Mouse (Mus musculus): ENCODE data around the gene Podxl2.

The Podxl2 gene

GRCm38 (mm10) chr6:88886417-88886967 is 11.6 kb upstream of the Podxl2 start:
- no peak for DNase-seq (ENCODE audit: low spot score)

DNA sequence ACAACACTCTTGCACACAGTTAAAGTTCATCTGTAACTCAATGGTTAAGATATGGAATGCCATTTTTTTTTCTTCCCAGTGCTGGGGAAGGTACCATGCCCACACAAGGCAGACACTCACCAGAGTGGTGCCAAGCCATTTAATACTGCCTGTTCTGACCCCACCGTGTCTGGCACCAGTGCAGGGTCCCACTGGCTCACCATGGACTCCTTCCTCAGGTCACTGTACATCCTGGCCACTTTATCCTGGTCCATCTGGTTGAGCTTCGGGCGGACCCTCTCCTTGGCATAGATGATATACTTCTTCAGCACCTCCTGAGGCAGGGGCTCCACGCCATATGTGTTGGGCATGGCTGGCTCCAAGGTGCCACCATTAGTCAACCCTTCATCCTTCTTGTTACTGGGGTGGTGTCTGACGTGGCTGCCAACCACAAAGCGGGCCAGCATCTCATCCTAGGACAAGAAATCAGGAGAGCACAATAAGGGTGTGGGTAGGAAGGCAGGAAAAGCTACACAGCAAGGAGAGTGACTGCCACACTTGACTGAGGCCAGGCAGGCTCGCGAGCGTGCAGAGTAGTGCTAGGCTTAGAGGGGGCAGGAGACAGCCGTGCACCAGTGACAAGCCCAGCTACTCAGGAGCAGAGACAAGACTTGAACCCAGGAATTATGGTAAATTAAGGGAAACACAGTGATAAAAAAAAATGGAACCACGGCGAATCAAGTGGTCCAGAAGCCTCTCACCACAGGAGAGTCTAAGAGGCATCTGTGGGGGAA is 11.0 kb upstream of the Podxl2 start:
- DNase-seq (ENCODE audit: low spot score) = no peak

DNA sequence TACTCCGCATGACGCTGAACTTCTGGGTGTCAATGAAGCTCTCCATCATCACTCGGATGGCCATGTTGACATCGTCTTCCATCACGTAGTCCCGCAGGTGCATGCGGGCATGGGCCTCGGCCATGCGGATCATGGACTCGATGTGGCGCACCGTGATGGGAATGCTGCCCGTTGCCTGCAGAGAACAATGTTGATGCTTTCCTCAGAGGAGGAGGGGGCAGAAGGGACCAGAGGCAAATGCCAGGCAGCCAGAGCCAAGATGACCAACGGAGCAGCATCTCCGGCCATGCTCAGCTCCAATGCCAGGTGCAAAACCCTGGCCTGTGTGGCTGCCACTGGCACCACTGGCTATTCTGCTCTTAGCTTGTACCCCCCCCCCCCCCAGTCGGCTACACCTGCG is 9.8 kb upstream of the Podxl2 start:
- no peak for DNase-seq (ENCODE audit: low spot score)

DNA sequence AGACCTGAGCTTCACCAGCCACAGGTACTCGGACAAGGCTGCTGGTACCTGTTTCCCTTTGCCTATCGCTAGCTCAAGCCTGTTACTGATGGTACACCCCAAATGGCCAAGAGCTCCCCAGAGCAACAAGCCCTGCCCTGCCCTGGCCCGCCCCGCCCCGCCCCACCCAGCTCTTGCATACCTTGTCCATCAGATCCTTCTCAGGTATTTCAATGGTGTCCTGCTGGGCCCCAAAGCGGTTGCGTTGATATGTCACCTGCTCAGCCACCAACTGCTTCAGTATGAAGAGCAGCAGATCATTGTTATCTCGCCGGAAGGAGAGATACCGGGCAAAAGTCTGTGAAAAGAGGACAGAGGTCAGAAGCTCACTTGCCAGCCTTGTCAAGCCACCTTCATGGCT is 9.4 kb upstream of the Podxl2 start:
- DNase-seq (ENCODE audit: low spot score) = no peak

DNA sequence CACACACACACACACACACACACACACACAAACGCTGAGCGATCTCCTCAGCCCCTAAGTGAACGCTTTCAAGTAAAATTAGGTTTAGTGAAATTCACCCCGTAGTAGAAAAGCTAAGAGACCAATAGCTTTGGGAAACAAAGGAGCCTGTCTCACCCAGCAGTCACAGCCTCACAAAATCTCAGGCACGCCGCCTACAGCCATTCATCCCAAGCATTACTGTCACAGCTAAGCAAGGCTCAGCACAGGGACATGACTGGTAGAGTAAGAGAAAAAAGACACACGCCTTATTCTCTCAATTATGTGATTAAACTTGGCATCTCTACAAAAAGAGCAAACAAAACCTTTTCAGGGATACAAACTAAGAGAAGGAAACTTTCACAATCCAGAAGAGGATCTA is 6.5 kb upstream of the Podxl2 start:
- no peak for DNase-seq (ENCODE audit: low spot score)

DNA sequence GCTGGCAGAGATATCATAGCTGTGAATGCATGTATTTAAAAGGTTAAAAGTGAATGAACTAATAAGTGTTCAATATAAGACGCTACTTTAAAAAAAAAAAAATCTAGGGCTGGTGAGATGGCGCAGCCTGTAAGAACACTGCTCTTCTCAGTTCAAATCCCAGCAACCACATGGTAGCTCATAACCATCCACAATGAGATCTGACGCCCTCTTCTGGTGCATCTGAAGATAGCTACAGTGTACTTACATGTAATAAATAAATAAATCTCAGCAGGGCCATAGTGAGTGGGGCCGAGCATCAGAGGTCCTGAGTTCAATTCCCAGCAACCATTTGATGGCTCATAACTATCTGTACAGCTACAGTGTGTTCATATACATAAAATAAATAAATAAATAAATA is 4.6 kb upstream of the Podxl2 start:
- DNase-seq (ENCODE audit: low spot score) = no peak

GRCm38 (mm10) chr6:88873965-88874867 is 628 bp downstream of the Podxl2 start:
- no peak for DNase-seq (ENCODE audit: low spot score)

- no peak for DNase-seq (ENCODE audit: low spot score)
These were observed 2.0 kb downstream of the Podxl2 start for GRCm38 (mm10) chr6:88872811-88873210.

DNA sequence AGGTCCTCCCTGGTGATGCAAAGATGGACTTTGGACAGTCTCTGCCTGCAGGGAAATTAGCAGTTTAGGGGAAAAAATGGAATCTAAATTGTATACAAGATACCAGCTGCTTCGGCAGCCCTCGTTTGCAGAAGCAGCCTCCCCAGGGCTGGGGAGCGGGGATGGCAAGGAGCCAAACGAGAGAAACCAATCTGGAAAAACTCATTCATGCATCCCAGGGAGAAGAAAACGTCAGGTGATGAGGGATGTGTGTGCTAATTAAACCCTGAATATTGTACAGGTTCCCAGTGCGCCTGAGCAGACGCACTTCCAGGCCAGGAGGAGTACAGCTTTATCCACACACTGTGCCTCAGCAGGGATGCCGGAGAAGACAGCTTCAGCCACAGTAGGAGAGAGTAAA is 3.3 kb downstream of the Podxl2 start:
- no peak for DNase-seq (ENCODE audit: low spot score)

DNA sequence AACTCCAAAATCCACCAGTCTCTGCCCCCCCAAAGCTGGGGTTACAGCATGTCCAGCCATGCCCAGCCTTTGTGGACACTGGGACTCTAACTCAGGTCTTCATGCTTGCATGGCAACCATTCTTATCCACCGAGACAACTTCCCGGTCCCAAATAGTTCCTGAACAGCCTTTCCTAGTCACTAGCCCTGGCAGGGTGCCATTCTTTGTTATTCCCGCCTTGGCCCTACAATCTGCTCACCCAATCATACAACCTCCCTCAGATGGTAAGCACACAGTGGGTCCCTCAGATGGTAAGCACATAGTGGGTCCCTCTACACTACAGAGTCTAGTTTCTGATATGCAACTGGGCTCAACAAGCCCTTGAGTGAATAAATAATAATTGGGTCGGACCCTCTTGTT is 4.2 kb downstream of the Podxl2 start:
- no peak for DNase-seq (ENCODE audit: low spot score)

- DNase-seq (ENCODE audit: low spot score) = no peak
These were observed 5.4 kb downstream of the Podxl2 start for GRCm38 (mm10) chr6:88869459-88869858.

DNA sequence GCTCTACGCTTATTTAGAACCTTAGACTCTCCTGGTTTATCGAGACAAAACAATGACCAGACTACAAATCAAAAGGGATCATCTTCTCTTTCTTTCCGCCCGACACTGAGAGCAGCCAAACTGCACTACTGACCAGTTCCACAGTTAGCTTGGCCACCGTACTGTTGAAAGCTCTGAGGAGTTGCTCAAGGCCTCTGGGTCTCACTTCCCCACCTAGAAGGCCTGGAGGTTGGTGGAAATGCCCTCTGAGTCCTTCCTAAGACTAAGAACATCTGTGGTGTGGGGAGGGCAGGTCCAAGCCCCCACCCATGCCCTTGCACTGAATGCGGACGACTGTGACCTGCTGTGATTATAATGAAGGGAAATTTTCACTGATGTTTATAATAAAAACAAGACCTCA is 9.1 kb downstream of the Podxl2 start:
- no peak for DNase-seq (ENCODE audit: low spot score)

DNA sequence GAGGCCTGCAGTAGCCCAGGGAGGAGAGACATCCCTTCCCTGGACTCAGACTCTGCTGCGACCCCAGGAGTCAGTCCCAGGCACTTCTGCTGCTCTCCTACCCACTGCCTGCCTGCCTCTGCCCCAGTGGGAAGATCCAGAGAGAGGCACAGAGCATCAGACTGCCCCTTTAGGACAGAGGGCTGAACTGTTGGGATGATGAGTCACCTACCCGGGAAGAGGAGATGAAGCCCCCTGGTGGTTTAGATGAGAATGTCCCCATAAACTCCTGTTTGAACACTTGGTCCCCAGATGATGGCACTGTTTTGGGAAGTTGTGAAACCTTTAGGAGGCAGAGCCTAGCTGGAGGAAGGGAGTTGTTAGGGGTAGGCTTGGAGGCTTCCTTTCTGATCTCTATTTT is 13.9 kb downstream of the Podxl2 start:
- no peak for DNase-seq (ENCODE audit: low spot score)

DNA sequence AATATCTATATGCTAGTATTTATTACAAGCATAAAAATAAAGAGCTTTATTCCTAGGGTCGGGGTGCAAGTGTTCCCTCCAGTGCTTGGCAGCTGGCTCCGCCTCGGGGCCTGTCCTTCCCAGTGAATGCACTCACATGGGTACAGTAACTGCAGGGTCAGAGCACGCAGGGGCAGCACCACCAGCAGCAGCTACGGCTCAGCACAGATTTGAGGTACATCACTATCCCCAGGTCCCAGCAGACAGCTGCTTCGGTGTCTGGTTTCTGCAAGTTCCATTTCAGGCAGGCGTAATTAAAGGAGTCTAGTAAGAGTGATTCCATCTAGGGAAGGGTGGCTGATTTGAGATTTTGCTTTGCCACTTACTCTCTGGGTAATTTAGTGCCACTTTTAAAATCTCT is 16.5 kb downstream of the Podxl2 start:
- no peak for DNase-seq (ENCODE audit: low spot score)

GRCm38 (mm10) chr6:88857830-88858229 is 17.0 kb downstream of the Podxl2 start:
- no peak for DNase-seq (ENCODE audit: low spot score)

DNA sequence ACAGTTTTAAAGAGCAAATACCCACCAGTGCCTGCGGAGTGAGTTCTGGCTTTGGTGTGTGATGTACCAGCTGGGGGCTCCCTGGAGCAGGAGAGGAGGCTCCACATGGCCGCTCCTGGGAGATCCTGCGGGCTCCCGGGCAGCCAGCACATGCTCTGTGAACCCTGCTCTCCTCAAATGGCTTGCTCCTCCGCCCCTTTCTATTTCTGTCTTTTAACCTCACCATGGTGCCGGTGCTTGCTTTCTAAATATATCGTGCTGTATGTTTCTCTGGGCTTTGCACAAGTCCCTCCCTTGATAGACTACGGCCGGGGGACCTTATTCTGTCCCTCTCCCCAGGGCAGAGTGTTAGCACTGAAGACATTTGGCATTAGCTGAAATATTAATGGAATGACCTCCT is 17.6 kb downstream of the Podxl2 start:
- DNase-seq (ENCODE audit: low spot score) = no peak

DNA sequence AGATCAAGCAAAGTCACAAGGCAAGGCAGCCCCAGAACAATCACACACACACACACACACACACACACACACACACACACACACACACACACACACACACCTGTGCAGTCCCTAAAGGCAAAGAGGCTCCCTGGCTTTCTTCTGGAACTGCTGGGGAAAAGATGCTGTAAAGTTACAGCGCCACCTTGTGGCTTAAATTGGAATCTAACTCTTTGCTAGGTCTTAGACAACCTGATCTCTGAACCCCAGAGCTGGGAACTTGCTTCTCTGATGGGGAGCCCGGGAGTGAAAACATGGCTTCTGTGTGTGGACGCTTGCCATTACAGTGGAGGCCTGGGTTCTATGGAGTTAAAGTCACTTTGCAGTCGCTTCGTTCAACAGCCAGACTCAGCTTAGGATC is 19.2 kb downstream of the Podxl2 start:
- DNase-seq (ENCODE audit: low spot score) = no peak

GRCm38 (mm10) chr6:88854509-88854908 is 20.3 kb downstream of the Podxl2 start:
- DNase-seq (ENCODE audit: low spot score) = no peak

DNA sequence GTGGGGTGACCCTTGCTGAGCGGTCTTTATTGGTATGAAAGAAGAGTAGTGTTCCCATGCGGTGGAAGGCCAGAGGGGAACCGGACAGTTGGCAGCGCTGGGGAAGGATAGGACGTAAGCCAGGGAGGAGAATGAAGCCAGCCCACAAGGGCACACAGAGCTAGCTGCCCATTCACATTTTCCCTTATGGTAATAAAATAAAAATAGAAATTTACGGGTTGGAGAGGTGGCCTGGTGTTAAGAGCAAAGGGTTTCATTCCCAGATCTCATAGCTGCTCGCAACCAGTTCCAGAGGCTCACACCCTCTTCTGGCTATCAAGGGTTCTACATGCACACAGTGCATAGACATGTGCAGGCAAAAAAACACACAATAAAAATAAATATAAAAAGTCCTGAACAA is 24.8 kb downstream of the Podxl2 start:
- no peak for DNase-seq (ENCODE audit: low spot score)

DNA sequence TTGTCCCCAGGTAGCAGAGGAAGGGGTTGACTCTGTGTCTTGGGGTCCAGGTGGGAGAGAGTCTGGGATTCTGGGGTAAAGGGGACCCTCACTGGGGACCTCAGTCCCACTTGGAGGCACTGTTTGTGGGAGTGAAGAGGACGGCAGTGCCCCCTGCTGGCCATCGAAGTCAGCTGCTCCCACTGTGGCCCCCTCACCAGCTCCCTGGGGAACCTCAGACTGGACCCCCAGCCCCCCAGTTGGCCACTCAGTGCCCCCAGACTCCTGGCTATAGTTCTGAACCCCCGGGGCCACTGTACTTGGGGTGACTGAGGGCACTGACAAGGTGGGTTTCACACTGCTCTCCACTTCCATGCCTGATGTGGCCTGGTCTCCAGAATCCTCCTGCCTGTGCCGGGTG is 25.6 kb downstream of the Podxl2 start:
- DNase-seq (ENCODE audit: low spot score) = no peak

GRCm38 (mm10) chr6:88847571-88847970 is 27.3 kb downstream of the Podxl2 start:
- no peak for DNase-seq (ENCODE audit: low spot score)

DNA sequence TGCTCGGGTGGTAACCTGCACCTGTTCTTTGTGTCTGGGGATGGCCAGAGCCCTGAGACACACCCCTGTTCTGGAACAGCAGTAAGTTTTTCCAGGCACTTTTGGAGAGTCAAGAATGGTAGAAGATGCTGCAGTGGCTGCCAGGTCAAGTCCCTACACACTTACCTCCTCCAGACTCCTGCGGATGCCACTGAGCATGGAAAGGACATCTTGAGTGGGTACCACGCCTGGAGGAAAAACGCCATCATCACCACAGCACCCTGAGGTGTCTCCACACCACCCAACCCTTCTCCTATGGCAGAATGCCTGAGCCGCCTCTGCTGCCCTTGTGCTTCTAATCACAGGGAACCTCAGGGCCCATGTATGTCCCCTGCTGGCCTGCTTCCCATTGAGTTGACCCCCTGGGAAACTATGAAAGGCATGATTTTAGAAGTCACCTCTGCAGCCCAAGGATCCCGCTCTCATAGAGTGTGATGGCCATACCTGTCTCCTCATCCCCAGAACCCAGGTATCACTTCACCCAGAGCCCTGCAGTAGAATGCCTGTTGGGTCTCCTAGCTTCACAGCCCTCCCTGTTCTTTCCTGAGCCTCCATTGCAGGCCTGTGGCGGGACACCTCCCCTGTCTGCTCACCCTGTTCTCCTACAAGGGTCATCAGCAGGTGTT is 29.8 kb downstream of the Podxl2 start:
- DNase-seq (ENCODE audit: low spot score) = no peak
